Mouse (Mus musculus) hematopoietic stem cell, adult 5-6 weeks (primary cell): Measurements from ENCODE around the gene Plxna4. TPM values are rescaled to one million over a fixed set of nuclear protein-coding genes. Genes with fewer than 3 reads are reported as not detected.

Source experiments
- ATAC-seq, 2 experiments: fragments of 125-278 bp in 1 of 2; replicated peaks in 1 of 2; 2 replicates each; pipeline ENCODE4 v1.8.0; 2016 to 2017; ENCODE audit warnings: inconsistent platforms in 2 of 2, mild to moderate bottlenecking in 2 of 2, moderate number of reproducible peaks in 2 of 2, low read depth in 1 of 2, moderate TSS enrichment in 1 of 2; ENCODE audit not compliant: low FRiP score in 2 of 2, poor library complexity in 2 of 2, severe bottlenecking in 2 of 2, insufficient read depth in 1 of 2, low TSS enrichment in 1 of 2
- total RNA-seq: library from RNA; stranded (forward); fragments of 172-1452, 232-1000 nt; gene quantifications from 2 replicates; pipeline ENCODE4 v1.2.3, GENCODE M21; 2017

The Plxna4 gene
- total RNA-seq, 1 experiment from 2014 or later: 0.84 TPM

- ATAC-seq: no peak
Measured at GRCm38 (mm10) chr6:32120931-32121330, 467.1 kb downstream of the Plxna4 start.

GRCm38 (mm10) chr6:32109207-32109606, 478.8 kb downstream of the Plxna4 start:
- ATAC-seq: peak; percentile 71

DNA sequence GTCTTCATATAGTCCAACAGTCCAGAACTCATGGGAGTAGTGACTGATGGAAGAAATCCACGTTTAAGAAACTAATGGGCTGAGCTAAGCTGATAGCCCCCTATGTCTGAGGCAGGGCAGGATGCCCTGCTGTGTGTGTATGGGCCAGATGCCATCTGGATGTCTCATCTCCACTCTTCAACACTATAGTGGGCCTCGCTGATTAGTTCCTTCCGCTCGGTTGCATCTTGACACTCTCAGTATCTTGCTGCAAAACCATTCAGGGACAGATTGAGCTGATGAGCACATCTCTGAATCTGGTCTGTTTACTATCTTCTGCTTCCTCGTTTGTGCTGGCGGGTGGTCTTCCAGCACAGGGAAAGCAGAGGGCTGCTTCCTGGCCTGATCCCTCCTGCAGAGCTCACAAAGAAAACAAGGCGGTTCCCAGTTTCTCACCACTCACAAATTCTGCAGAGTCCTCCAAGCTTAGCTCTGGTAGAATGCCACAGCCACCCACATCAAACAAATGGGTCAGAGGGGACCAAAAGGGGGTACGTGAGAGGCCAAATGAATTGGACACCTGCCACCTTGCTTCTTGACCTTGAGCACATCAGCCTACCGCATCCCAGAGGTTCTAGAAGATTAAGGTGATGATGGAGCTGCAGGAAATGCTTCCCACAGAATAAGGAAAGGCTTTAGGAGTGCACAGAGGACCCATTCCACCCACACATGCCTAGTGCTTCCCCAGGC, 482.3 kb downstream of the Plxna4 start:
- ATAC-seq: no peak
